Mouse (Mus musculus): ENCODE measurements around the gene Frmd5.

DNA sequence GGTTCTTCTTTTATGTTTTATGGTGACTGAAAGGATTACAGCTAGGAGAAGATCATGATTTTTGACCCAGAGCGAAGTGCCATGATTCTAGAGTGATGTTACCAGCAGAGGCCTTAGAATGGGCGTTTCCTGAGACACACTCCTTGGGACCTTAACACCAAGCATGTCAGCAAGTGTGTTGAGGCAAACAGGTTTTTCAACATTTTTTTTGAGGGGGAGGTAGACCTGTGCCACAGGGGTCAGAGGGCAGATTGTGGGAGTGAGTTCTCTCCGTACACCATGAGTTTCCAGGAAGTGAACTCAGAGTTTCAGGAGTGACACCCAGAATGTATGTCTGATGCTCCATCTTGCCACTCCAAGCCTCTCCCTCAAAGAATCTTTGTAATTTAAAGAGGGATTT is 47.1 kb upstream of the Frmd5 start:
- TF ChIP-seq POLR2A (IDR thresholded peaks at IDR 0.05; ENCODE audit: extremely low read depth, insufficient read depth, low read length) (no peak), CTCF (IDR thresholded peaks at IDR 0.05; ENCODE audit: extremely low read depth, insufficient read depth, low read length) (no peak)
